Mouse (Mus musculus) spleen, adult 2 months (tissue): ENCODE results near the gene Pif1.

Source experiments
- CTCF ChIP-seq: fragments of 200-500 bp; IDR thresholded peaks from 2 replicates; pipeline ENCODE4 v1.5.1; 2011; ENCODE audit warnings: mild to moderate bottlenecking, inconsistent platforms; ENCODE audit not compliant: insufficient read depth, insufficient read length, insufficient replicate concordance; ENCODE audit errors: extremely low read depth
- POLR2A ChIP-seq: fragments of 200-500 bp; IDR thresholded peaks from 2 replicates; pipeline ENCODE4 v1.6.1; 2011; ENCODE audit warnings: low read depth, low read length, inconsistent platforms

- TF ChIP-seq CTCF (no peak), POLR2A (no peak)
These were observed at the start of gene Pif1 for GRCm38 (mm10) chr9:65586406-65587269.
